In genomic region chr16:38401468-38401867, GRCm38 (mm10) we compare ENCODE assay signal across 29 mouse cellular contexts. TPM values are rescaled to one million over a fixed set of nuclear protein-coding genes. Genes with fewer than 3 reads are reported as not detected.
A peak's percentile ranks its signal among the peaks of the same experiment; 100 is the strongest.
DNase-seq lines count a peak whose midpoint lies in the region; ATAC-seq and TF ChIP-seq lines count a peak whose summit lies in the region.
"Had no signal": no experiment of that assay in that cellular context is flagged by ENCODE, and none has a peak within 500 bp of the region (broad histone marks: within the 10 kb centered on the region; RNA-seq: fewer than 3 reads in every experiment).

No protein-coding gene starts in this region.

- TF ChIP-seq POLR2A in CH12.LX (IDR thresholded peaks at IDR 0.05; ENCODE audit: low read depth, low read length): 0 out of 2 replicates have a peak, but pooled peaks have one; percentile 20

- 87% methylated on average over 6 of the region's 6 CpGs for WGBS in kidney, embryonic 14.5 days

- H3K4me1 ChIP-seq in CH12.LX (ENCODE audit: control insufficient read depth in 1 of 2, insufficient read depth in 2 of 2): peaks cover 51 to 92% of the 10 kb centered on the region in 2 experiments
- H3K4me1 ChIP-seq in kidney, embryonic 14.5 days (ENCODE audit: control insufficient read depth, insufficient read depth, low read length): peaks cover 14% of the 10 kb centered on the region

- TF ChIP-seq EP300 in CH12.LX (IDR thresholded peaks at IDR 0.05; ENCODE audit: low read length): no peak

- dilution Hi-C loops in CH12.LX (cut with MboI; ENCODE audit: extremely low pct_ligation_motif_present, extremely low pct_unique_long_range_greater_than_20kb, low sequenced_read_pairs): no loop called here

- H3K79me2 ChIP-seq in CH12.LX (replicated peaks; ENCODE audit: control insufficient read depth, extremely low read depth, insufficient read depth, poor library complexity, severe bottlenecking): peaks cover 9% of the 10 kb centered on the region; the same call in 1 of the 2 replicates

- H3K9me3 ChIP-seq in CH12.LX (replicated peaks; ENCODE audit: low read length): no peaks in the 10 kb centered on the region
- no peaks in the 10 kb centered on the region for H3K9me3 ChIP-seq in kidney, embryonic 14.5 days (ENCODE audit: control insufficient read depth, low read length)
- H3K9me3 ChIP-seq: G1E had no signal

- DNase-seq in heart, adult 11 months: peak; percentile 83
- DNase-seq in heart, postnatal 25 days (ENCODE audit: low spot score): no peak
- DNase-seq in CH12.LX (ENCODE audit: extremely low read depth) (no peak), R1 (ENCODE audit: low read depth, low spot score) (peak; percentile 19), ZHBTc4 (ENCODE audit: low read depth, low spot score) (peak; percentile 16)
- no peak for DNase-seq in right cerebral cortex, postnatal 36 days (ENCODE audit: low spot score in 2 of 2)
- DNase-seq: adrenal gland, adult 8-10 months; adrenal gland, postnatal 25 days; B cell, adult 2 months; cerebellum, adult 11 months; cerebellum, adult 11-12 months; cerebellum, adult 18-20 months; cerebellum, adult 2 months; cerebellum, adult 8-10 months had no signal

- no peak for TF ChIP-seq CTCF in CH12.LX (conservative IDR thresholded peaks at IDR 0.05 in 1 of 2, IDR thresholded peaks at IDR 0.05 in 1 of 2; ENCODE audit: low read depth in 2 of 2, low read length in 2 of 2)

- H3K27ac ChIP-seq in CH12.LX (ENCODE audit: insufficient read depth, low read depth): 0 out of 2 replicates have a peak overlapping the region, but pooled peaks have one; percentile 4
- no peak overlapping the region for H3K27ac ChIP-seq in kidney, embryonic 14.5 days (ENCODE audit: low read depth, low read length)

- no peaks in the 10 kb centered on the region for H3K27me3 ChIP-seq in CH12.LX (replicated peaks)
- H3K27me3 ChIP-seq in kidney, embryonic 14.5 days (ENCODE audit: control insufficient read depth, insufficient read depth, low read length): no peaks in the 10 kb centered on the region
- H3K27me3 ChIP-seq: Patski had no signal

- peaks cover 0 to 7% of the 10 kb centered on the region in 2 experiments for H3K36me3 ChIP-seq in CH12.LX (replicated peaks in 1 of 2; ENCODE audit: control insufficient read depth in 1 of 2, insufficient read depth in 1 of 2, low read length in 1 of 2)
- H3K36me3 ChIP-seq in kidney, embryonic 14.5 days (ENCODE audit: control insufficient read depth, insufficient read depth, low read length): no peaks in the 10 kb centered on the region
- H3K36me3 ChIP-seq: G1E had no signal

- H3K9ac ChIP-seq in CH12.LX (ENCODE audit: insufficient read depth, low read depth): no peak overlapping the region
- no peak overlapping the region for H3K9ac ChIP-seq in kidney, embryonic 14.5 days (ENCODE audit: low read depth, low read length)

- H3K4me3 ChIP-seq in CH12.LX (replicated peaks in 1 of 3; ENCODE audit: low read depth in 2 of 3, low read length in 2 of 3, poor library complexity in 1 of 3): no peak overlapping the region
- H3K4me3 ChIP-seq in kidney, embryonic 14.5 days (ENCODE audit: low read length): no peak overlapping the region

- no peak for TF ChIP-seq RAD21 in CH12.LX (IDR thresholded peaks at IDR 0.05; ENCODE audit: low read depth, low read length)

- in situ Hi-C loops in CH12.LX (cut with MboI; ENCODE audit: low pct_ligation_motif_present, low pct_unique_long_range_greater_than_20kb, low sequenced_read_pairs): loop anchor here (5.0 kb wide), 1 partner anchor 54 kb away; the partner anchor contains the start of genes Cox17 and Gm21987

- ATAC-seq in erythroblast, adult 5-6 weeks (replicated peaks; ENCODE audit: low FRiP score, poor library complexity, severe bottlenecking): no peak
- no peak for ATAC-seq in kidney, embryonic 14.5 days (ENCODE audit: low FRiP score, low TSS enrichment)
- ATAC-seq: activated CD4-positive, CD25-positive, alpha-beta regulatory T cell, adult 4 months; CD4-positive, CD25-positive, alpha-beta regulatory T cell, adult 4 months; Patski had no signal

- intact Hi-C loops in heart, postnatal 25 days (cut with DNase I): loop anchor here (2.0 kb wide), 1 partner anchor 51 kb away; the partner anchor contains the start of gene Adprh

- H3K4me2 ChIP-seq in CH12.LX (ENCODE audit: insufficient read depth, low read depth, poor library complexity, severe bottlenecking): no peak overlapping the region
- H3K4me2 ChIP-seq in kidney, embryonic 14.5 days (replicated peaks; ENCODE audit: low read depth, low read length): no peak overlapping the region

TF ChIP-seq in CH12.LX, 34 proteins besides CTCF, POLR2A, EP300 and RAD21:
- TF ChIP-seq TBP (conservative IDR thresholded peaks at IDR 0.05; ENCODE audit: low read depth, low read length) (no peak), ZNF384 (IDR thresholded peaks at IDR 0.05; ENCODE audit: low read depth, low read length) (no peak), ZKSCAN1 (IDR thresholded peaks at IDR 0.05; ENCODE audit: borderline replicate concordance, low read depth, low read length) (no peak), HCFC1 (IDR thresholded peaks at IDR 0.05; ENCODE audit: low read depth, low read length) (no peak), ZC3H11A (IDR thresholded peaks at IDR 0.05; ENCODE audit: low read depth, low read length) (no peak), NELFE (IDR thresholded peaks at IDR 0.05; ENCODE audit: low read depth, low read length) (no peak), MAZ (IDR thresholded peaks at IDR 0.05; ENCODE audit: low read depth, low read length) (no peak), KAT2A (IDR thresholded peaks at IDR 0.05; ENCODE audit: insufficient replicate concordance, low read length) (no peak), BHLHE40 (IDR thresholded peaks at IDR 0.05; ENCODE audit: low read depth, low read length) (peak; percentile 76), PAX5 (IDR thresholded peaks at IDR 0.05; ENCODE audit: low read length) (no peak), GABPA (IDR thresholded peaks at IDR 0.05; ENCODE audit: insufficient replicate concordance, low read depth, low read length) (no peak), E2F4 (IDR thresholded peaks at IDR 0.05; ENCODE audit: insufficient replicate concordance, low read depth, low read length) (no peak), JUND (conservative IDR thresholded peaks at IDR 0.05; ENCODE audit: low read depth, low read length) (no peak), CHD1 (IDR thresholded peaks at IDR 0.05; ENCODE audit: low read depth, low read length) (0 out of 2 replicates have a peak, but pooled peaks have one; percentile 17), ZMIZ1 (IDR thresholded peaks at IDR 0.05; ENCODE audit: low read depth, low read length) (no peak)
TF ChIP-seq in CH12.LX: peak in this region for 2.

RNA-seq across cellular contexts. Expression of gene Pla1a, which starts 31.5 kb away (rescaled TPM):
- 1 to 10 TPM; 6.5 to 8.4 TPM for total RNA-seq in heart, postnatal 25 days (2021)
- total RNA-seq in CH12.LX (2012; rRNA removed) (20.6 and 27.9 TPM in 2 replicates), CH12.LX (2014; rRNA removed) (12.3 and 14.3 TPM in 2 replicates)
- 9.3 and 11.0 TPM in 2 replicates for polyA plus RNA-seq in CH12.LX (2012; ENCODE audit: insufficient read length, low read depth)
- 3.7 TPM in 1 of 2 replicates, not detected in the other for total RNA-seq in erythroblast, adult 5-6 weeks (2015; ENCODE audit: low replicate concordance)
- total RNA-seq in erythroblast, adult 5-6 weeks (2017; ENCODE audit: low replicate concordance): 0.28 TPM in 1 of 2 replicates, not detected in the other
- 0.39 and 0.79 TPM in 2 replicates for polyA plus RNA-seq in kidney, embryonic 14.5 days (2014; fragmentation: Nextera tagmentation; extraction: Ambion mirVana)
- total RNA-seq: MEL had no signal
- polyA plus RNA-seq: activated CD4-positive, CD25-positive, alpha-beta regulatory T cell, adult 4 months; G1E had no signal

RNA-seq across cellular contexts. Expression of gene Popdc2, which starts 39.5 kb away (rescaled TPM):
- total RNA-seq in heart, postnatal 25 days (2021): 100 to 1,000 TPM; 481 to 520 TPM
- total RNA-seq in CH12.LX (2012; rRNA removed) (1.0 and 3.6 TPM in 2 replicates), CH12.LX (2014; rRNA removed) (0.17 and 0.30 TPM in 2 replicates)
- 0.35 and 1.1 TPM in 2 replicates for polyA plus RNA-seq in CH12.LX (2012; ENCODE audit: insufficient read length, low read depth)
- 24.9 and 26.5 TPM in 2 replicates for total RNA-seq in erythroblast, adult 5-6 weeks (2015; ENCODE audit: low replicate concordance)
- 6.2 and 14.2 TPM in 2 replicates for total RNA-seq in erythroblast, adult 5-6 weeks (2017; ENCODE audit: low replicate concordance)
- 0.11 and 0.35 TPM in 2 replicates for polyA plus RNA-seq in kidney, embryonic 14.5 days (2014; fragmentation: Nextera tagmentation; extraction: Ambion mirVana)

RNA-seq across cellular contexts. Expression of gene Adprh, which starts 51.0 kb away (rescaled TPM):
- 10 to 100 TPM; 25.8 to 28.0 TPM for total RNA-seq in heart, postnatal 25 days (2021)
- total RNA-seq in CH12.LX (2012; rRNA removed) (47.3 and 67.7 TPM in 2 replicates), CH12.LX (2014; rRNA removed) (44.9 and 45.3 TPM in 2 replicates)
- polyA plus RNA-seq in CH12.LX (2012; ENCODE audit: insufficient read length, low read depth): 82.9 and 93.2 TPM in 2 replicates
- total RNA-seq in erythroblast, adult 5-6 weeks (2015; ENCODE audit: low replicate concordance): 6.1 and 9.2 TPM in 2 replicates
- total RNA-seq in erythroblast, adult 5-6 weeks (2017; ENCODE audit: low replicate concordance): 2.2 and 4.6 TPM in 2 replicates
- 82.6 and 98.3 TPM in 2 replicates for polyA plus RNA-seq in kidney, embryonic 14.5 days (2014; fragmentation: Nextera tagmentation; extraction: Ambion mirVana)

RNA-seq across cellular contexts. Expression of gene Cd80, which starts 53.9 kb away (rescaled TPM):
- total RNA-seq in heart, postnatal 25 days (2021): under 1 TPM; 0.16 to 0.53 TPM
- 43.6 and 46.2 TPM in 2 replicates for total RNA-seq in CH12.LX (2012; rRNA removed)
- 54.3 and 57.8 TPM in 2 replicates for total RNA-seq in CH12.LX (2014; rRNA removed)
- 37.0 and 39.5 TPM in 2 replicates for polyA plus RNA-seq in CH12.LX (2012; ENCODE audit: insufficient read length, low read depth)
- total RNA-seq in erythroblast, adult 5-6 weeks (2015; ENCODE audit: low replicate concordance): not detected in 2 replicates
- 0.77 and 0.98 TPM in 2 replicates for total RNA-seq in erythroblast, adult 5-6 weeks (2017; ENCODE audit: low replicate concordance)
- polyA plus RNA-seq in kidney, embryonic 14.5 days (2014; fragmentation: Nextera tagmentation; extraction: Ambion mirVana): 0.34 and 0.51 TPM in 2 replicates
- polyA plus RNA-seq: adrenal gland, adult 2 months had no signal

RNA-seq across cellular contexts. Expression of gene Gm21987, which starts 54.6 kb away (rescaled TPM):
- not detected for total RNA-seq in heart, postnatal 25 days (2021)
- total RNA-seq in CH12.LX (2012; rRNA removed) (0.42 TPM in 1 of 2 replicates, not detected in the other), CH12.LX (2014; rRNA removed) (not detected in 2 replicates)
- 0.87 TPM in 1 of 2 replicates, not detected in the other for polyA plus RNA-seq in CH12.LX (2012; ENCODE audit: insufficient read length, low read depth)
- total RNA-seq in erythroblast, adult 5-6 weeks (2015; ENCODE audit: low replicate concordance): not detected in 2 replicates
- not detected in 2 replicates for total RNA-seq in erythroblast, adult 5-6 weeks (2017; ENCODE audit: low replicate concordance)
- polyA plus RNA-seq in kidney, embryonic 14.5 days (2014; fragmentation: Nextera tagmentation; extraction: Ambion mirVana): not detected in 2 replicates
- total RNA-seq: adrenal gland, adult 18-20 months; adrenal gland, postnatal 10 days; adrenal gland, postnatal 14 days; adrenal gland, postnatal 25 days; adrenal gland, postnatal 4 days; ES-E14; MEL had no signal
- polyA plus RNA-seq: activated CD4-positive, CD25-positive, alpha-beta regulatory T cell, adult 4 months; adrenal gland, adult 2 months; brain, embryonic 14.5 days; C2C12; CD4-positive, CD25-positive, alpha-beta regulatory T cell, adult 4 months; cerebellum, adult 2 months; Patski had no signal

Comparison
In these comparisons a context has a peak if more than half of its experiments do, and no peak if none do; other contexts are left out.
1. DNase-seq: peak in heart, adult 11 months (single experiment), R1 (single experiment) and ZHBTc4 (single experiment); none in heart, postnatal 25 days (single experiment), CH12.LX (single experiment) and right cerebral cortex, postnatal 36 days (0 of 2).
2. RNA of gene Popdc2, which starts 39.5 kb away (total RNA-seq): 481 to 520 TPM in heart, postnatal 25 days; 6.2 to 26.5 TPM in erythroblast, adult 5-6 weeks and 0.17 to 3.6 TPM in CH12.LX; every median in the first group is over 10 times any median in the second.